Mouse (Mus musculus): Measurements from ENCODE around the gene Pan3.

The Pan3 gene

DNA sequence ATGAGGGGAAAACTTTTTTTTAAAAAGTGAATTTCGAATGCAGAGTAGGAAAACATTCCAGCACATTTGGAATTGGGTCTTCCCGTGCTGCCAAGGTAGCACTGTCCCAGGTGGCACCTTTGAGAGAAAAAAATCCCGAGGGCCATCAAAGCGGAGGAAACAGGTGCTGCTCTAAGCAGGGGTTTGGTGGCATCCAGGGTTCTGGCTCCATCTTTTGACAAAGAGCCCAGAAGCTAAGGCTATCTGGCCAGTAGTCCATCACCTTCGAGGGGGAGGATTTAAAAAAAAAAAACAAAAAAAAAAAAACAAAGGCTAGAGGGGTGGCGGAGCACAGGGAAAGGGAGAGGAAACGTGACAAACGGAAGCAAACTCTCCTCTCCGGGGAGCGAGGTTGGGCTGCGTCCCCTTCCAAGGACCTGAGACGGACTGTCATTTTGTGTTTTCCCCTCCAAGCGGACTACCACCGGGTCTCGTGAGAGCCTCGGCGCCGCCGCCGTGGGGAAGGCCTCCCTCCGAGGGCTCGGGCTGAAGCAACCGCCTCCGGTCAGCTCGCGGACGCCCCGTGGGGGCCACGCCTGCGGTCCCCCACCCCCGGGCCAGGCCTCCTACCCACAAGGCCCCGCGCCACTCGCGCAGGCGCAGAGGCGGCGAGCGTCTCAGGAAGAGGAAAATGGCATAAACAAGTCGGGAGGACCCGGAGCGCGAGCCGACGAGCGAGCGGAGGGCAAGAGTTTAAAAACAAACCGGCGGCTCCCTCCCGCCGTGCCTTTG lies at the start of gene Pan3:
TSS of gene Pan3 (plus strand) at position 627 of the 771 bp plus-strand sequence.
- DNase-seq (ENCODE audit: extremely low read depth, low read depth, low spot score), result no peak

DNA sequence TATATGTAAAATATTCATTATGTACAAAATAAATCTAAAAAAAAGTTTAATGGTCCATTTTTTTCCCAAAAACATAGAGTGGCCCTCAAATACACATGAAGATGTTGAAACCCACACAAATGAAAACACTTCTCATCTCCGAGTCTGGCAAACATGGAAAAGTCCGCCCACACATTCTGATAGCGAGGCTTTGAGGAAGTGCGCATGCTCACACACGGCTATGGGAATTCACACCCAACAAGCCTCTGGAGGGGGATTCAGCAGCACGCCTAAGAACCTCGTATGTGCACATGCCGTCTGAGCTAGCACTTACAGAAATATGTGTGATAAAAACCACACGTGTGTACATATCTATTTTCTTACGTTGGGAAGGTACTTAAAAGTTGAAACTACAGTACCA lies 48.6 kb upstream of the Pan3 start:
- no peak for DNase-seq (ENCODE audit: extremely low read depth, low read depth, low spot score)

- no peak for DNase-seq (ENCODE audit: extremely low read depth, low read depth, low spot score)
Observed at GRCm38 (mm10) chr5:147386865-147387264, 43.1 kb upstream of the Pan3 start.

DNA sequence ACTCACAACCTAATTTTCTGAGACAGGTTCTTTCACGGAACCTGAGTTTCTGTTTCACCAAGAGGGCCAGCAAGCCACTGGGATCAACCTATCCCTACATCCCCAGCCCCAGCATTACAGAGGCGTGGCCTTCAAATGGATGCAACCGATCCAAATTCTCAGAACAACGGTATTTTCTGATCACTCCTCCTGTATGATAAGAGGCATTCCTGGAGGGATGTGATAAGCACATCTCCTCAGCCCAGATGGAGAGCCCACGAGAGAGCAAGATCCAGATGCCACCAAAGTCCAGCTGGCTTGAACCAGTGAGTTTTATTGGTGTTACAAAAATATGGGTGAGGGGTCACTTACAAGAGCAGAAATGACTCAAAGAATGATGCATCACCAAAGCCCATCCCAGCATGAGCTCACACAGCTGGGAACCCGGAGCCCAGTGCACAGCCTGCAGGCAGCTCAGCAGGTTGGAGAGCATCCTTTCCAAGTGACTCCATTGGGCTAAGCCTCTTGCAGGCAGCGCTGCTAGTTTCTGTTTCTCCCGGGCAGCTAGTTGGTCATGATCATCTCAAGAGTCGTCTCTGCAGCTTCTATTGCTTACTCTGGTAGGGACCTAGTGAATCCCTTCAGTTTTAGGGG lies 41.5 kb upstream of the Pan3 start:
- no peak for DNase-seq (ENCODE audit: extremely low read depth, low read depth, low spot score)

- no peak for DNase-seq (ENCODE audit: extremely low read depth, low read depth, low spot score)
Observed at GRCm38 (mm10) chr5:147389052-147389451, 40.9 kb upstream of the Pan3 start.

DNA sequence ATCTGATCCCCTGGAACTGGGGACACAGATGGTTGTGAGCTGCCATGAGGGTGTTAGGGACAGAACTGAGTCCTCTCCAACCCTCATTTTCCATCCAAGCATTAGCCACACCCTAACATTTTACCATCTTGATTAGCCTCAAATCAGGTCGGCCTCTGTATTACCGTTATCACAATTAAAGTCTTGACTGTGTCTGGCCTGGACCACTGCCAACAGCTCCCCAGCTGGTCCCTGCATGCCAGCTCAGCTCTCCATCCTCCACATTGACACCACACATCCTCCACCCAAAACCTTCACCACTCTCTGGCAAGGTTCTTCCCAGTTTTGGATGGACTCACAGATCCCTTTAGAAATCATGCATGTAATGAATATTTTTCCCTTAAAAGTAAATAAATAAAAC lies 39.2 kb upstream of the Pan3 start:
- DNase-seq (ENCODE audit: extremely low read depth, low read depth, low spot score), result no peak

DNA sequence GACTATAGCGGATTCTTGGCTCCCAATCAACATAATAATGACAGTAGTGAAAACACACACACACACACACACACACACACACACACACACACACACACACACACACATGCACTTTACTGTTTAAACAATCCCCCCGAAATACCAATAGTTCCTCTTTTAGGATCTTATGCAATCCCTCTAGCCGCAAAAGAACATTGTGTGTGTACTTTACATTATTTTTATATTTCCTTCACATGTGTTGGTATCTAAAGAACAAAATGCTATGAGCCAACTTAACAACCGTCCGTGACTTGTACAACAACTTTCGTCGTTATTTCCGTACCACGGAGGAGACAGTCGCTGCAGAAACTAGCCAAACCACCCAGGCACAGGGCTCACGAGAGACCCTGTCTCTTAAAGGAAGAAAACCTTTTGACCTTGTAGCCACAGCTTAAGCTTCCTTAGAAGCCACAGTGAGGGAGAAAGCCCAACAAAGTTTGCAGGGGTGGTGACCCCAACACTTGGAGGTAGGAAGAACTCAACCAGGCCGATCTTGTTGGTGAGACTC lies 37.2 kb upstream of the Pan3 start:
- no peak for DNase-seq (ENCODE audit: extremely low read depth, low read depth, low spot score)

- DNase-seq (ENCODE audit: extremely low read depth, low read depth, low spot score), result no peak
Observed at GRCm38 (mm10) chr5:147395050-147395449, 34.9 kb upstream of the Pan3 start.

DNA sequence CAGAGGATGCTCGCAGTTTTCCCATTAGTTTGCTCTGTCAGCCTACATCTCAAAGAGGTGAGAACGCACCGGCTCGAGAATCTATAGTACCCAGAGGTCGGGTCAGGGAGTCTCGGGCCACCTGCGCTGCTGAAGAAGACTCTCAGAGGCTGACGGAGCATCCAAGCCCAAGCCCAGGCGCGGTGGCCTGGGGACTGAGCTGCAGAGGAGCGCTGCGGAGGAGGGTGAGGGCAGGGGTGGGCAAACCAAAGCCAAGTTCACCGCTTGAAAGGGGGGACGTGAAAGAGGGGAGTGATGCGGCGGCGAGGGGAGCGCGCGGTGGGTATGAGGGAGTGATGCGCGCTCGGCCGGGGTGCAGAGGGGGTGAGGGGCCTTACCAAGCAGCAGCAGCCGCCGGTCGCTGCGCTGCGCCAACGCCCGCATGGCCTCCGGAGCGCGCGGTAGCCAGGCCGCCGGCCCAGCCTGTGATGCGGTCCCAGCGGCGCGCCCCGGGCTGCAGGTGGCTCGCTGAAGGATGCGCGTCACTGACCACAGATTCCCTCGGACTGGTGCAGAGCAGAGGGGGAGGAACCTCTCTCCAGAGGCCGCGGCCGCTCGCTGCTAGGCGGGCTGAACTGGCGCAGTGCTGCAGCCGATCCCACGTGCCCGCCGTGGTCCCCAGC lies 30.0 kb upstream of the Pan3 start, which contains the start of gene Flt3:
TSS of gene Flt3 (minus strand) at position 647 of the 662 bp plus-strand sequence.
- no peak for DNase-seq (ENCODE audit: extremely low read depth, low read depth, low spot score)

DNA sequence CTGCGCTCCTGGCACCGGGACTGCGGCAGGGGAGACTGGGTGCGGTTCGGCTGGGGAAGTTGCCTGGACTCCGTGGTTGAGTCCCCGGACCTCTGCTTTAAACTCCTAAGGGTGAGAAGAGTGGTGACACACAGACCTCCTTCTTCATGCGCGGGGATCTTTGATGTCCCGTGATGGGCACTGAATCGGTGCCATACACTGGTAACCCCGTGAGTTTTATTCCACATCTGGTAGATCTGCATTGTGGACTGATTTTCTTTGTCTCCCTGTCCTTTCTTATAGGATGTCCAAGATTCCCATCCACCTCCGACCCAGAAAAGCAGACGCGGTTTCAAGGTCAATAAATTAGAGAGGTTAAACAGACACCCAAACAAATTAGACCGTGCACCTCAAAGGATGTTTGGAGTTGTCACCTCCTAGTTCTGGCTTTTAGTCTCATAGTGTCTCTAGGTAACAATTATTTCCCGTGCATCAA lies 29.4 kb upstream of the Pan3 start:
- DNase-seq (ENCODE audit: extremely low read depth, low read depth, low spot score), result no peak

DNA sequence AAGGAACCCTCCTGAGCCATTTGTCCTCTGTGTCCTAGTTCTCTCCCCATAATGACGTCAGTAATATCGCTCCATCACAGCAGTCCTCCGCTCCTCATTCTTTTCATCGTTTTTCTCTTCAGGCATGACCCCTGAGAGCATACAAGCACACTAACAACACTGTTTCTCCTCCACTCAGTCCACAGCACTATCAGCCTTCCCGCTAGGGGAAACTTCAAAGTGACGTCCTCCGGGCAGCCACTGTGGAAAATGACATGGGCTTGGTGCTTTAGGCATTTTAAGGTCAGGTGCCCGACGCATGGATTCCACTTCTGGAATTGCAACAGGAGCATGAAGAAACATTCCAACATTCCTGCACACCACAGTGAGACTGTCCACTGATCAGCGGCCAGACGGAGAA lies 28.9 kb upstream of the Pan3 start:
- DNase-seq (ENCODE audit: extremely low read depth, low read depth, low spot score), result no peak

DNA sequence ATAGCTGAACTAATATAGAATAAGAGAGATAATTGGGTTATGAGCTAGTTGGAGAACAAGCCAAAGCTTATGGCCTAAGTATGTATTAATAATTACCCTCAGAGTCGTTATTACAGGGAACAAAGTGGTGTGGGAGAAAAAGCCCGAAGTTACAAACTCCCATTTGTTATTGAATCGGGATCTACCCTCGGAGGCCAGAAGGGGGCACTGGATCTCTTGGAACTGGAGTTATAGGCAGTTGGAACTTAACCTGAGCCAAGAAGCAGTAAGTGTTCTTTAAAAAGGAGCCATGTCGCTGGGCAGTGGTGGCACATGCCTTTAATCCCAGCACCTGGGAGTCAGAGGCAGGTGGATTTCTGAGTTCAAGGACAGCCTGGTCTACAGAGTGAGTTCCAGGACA lies 27.5 kb upstream of the Pan3 start:
- DNase-seq (ENCODE audit: extremely low read depth, low read depth, low spot score), result no peak

GRCm38 (mm10) chr5:147406135-147406534 lies 23.8 kb upstream of the Pan3 start:
- no peak for DNase-seq (ENCODE audit: extremely low read depth, low read depth, low spot score)

DNA sequence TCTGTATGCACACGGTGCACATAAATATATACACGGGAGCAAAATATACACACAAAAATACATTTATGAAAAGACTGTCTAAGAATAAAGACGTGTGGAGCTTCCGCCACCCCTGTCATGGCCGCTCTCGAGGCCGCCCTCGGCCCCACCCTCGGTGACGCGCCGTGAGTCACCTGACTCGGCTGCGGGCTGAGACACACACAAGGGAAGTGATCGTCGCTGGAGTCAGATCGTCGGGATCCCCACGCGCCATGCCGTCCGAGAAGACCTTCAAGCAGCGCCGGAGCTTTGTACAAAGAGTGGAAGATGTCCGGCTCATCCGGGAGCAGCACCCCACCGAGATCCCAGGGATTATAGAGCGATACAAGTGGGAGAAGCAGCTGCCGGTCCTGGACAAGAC lies 21.2 kb upstream of the Pan3 start:
- no peak for DNase-seq (ENCODE audit: extremely low read depth, low read depth, low spot score)

- DNase-seq (ENCODE audit: extremely low read depth, low read depth, low spot score), result no peak
Observed at GRCm38 (mm10) chr5:147410585-147410984, 19.4 kb upstream of the Pan3 start.

DNA sequence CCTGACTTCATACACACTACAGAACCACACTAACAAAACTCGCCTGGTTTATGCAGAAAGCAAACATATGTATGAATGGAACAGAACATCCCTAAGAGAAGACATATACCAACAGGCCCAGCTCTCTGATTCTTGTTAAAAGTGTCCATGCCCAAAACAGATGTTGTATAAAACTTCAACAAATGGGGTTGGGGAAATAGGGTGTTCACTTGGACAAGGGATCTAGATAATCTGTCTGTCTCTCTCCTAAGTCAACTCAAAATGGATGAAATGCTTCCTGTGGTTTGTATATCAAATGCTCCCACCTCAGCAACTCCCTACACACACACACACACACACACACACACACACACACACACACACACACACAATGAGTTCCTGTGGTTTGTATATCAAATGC lies 12.0 kb upstream of the Pan3 start:
- no peak for DNase-seq (ENCODE audit: extremely low read depth, low read depth, low spot score)

DNA sequence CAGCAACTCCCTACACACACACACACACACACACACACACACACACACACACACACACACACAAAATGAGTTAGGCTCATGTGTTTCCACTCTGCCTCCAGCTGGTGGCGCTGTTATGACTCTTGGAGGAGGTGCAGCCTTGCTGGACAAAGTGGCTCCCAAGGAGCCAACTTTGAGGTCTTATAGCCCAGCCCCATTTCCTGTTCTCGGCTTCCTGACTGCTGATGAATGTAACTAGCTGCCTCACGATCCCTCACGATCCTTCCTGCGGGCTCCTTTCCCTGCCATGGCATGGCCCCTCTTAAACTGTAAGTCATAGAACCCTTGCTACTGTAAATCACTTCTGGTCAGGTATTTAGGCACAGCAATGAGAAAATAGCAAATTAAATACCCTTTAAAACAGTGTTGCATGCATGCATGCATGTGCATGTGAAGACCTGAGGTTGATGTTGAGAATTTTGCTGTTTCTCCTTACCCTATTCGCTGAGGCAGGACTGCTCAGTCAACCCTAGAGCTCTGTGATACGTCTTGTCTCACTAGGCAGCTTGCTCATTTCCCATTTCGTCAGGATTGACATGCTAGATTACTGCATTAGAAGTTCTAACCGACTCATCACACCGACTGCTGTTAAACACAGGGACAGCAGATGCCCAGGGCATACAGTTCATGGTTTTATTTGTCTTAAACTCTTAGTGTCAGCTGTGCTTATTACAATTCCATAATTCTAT lies 11.4 kb upstream of the Pan3 start:
- DNase-seq (ENCODE audit: extremely low read depth, low read depth, low spot score), result no peak

DNA sequence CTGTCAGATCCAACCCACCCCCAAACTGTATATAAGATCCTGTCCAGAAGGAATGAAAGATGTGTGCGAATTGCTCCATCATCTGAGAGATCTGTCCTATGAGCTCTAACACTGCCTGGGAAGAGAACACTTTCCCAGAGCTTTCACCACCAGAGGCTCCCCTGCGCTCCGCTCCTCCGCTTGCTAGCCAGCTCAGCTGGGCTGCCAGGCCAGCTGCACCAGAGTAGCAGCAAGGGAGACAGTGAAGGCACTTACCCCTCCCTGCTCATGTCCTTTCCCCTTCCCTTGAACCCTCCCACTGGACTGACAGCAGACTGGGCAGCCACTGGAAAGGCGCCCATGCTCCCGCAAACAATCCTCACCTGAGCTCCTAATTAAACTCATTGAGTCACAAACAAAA lies 6.3 kb upstream of the Pan3 start:
- no peak for DNase-seq (ENCODE audit: extremely low read depth, low read depth, low spot score)

DNA sequence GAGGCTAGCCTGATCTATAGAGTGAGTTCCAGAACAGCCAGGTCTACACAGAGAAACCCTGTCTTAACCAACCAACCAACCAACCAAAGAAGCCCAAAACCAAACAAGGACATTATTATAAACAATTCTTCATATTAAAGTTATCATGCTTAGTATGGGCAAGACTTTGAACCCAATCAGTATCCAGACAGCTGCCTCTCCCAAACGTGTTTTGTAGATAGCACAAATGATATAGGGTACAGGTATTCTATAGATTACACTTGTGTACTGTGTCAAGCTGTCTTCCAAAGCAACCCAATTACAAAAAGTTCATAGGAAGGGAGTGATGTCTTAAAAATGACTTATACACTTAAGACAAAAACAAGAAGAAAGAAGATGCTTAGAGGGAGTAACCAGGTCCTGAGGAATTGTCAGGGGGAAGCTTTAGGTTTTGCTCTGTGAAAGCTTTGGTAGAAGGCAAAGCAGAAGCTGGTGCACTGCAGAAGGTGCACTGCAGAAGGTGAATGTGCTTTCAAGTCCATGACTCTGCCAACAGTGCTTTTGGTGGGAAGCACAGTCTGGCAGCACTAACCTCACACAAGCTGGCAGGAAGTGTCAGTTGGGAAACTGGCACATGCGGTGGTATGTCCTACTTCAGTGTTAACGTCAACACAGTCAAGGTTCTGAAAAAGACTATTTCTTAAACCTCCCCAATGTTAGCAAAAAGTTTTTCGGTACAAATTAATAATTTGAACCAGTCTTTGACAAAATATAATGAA lies 3.7 kb upstream of the Pan3 start:
- DNase-seq (ENCODE audit: extremely low read depth, low read depth, low spot score), result no peak

- DNase-seq (ENCODE audit: extremely low read depth, low read depth, low spot score), result no peak
Observed at GRCm38 (mm10) chr5:147430361-147430935, 487 bp downstream of the Pan3 start.
